Mouse (Mus musculus) testis, postnatal 14 days (tissue): Measurements from ENCODE around the gene Ptpn5.
A peak's percentile ranks its signal among the peaks of the same experiment; 100 is the strongest.

Source experiments
- DNase-seq: peaks from one replicate; pipeline ENCODE4 v3.0.0; 2021; ENCODE audit warnings: low spot score

Gene Ptpn5

GRCm38 (mm10) chr7:47133331-47133730, at the start of gene Ptpn5:
Gene Ptpn5 (minus strand): TSS chr7:47133684.
- DNase-seq = no peak

- no peak for DNase-seq
Measured at GRCm38 (mm10) chr7:47170814-47171213, 37.3 kb upstream of the Ptpn5 start.

GRCm38 (mm10) chr7:47165028-47165427, 31.5 kb upstream of the Ptpn5 start:
- DNase-seq = no peak

- no peak for DNase-seq
Measured at GRCm38 (mm10) chr7:47163203-47163602, 29.7 kb upstream of the Ptpn5 start.

GRCm38 (mm10) chr7:47158451-47158850, 25.0 kb upstream of the Ptpn5 start:
- no peak for DNase-seq

GRCm38 (mm10) chr7:47157743-47158142, 24.3 kb upstream of the Ptpn5 start:
- no peak for DNase-seq

- no peak for DNase-seq
Measured at GRCm38 (mm10) chr7:47155849-47156248, 22.4 kb upstream of the Ptpn5 start.

GRCm38 (mm10) chr7:47155396-47155795, 21.9 kb upstream of the Ptpn5 start:
- no peak for DNase-seq

- DNase-seq = no peak
Measured at GRCm38 (mm10) chr7:47150420-47151061, 17.1 kb upstream of the Ptpn5 start.

- no peak for DNase-seq
Measured at GRCm38 (mm10) chr7:47148298-47148697, 14.8 kb upstream of the Ptpn5 start.

GRCm38 (mm10) chr7:47146034-47146812, 12.7 kb upstream of the Ptpn5 start:
- no peak for DNase-seq

GRCm38 (mm10) chr7:47144299-47144698, 10.8 kb upstream of the Ptpn5 start:
- DNase-seq = no peak

GRCm38 (mm10) chr7:47139823-47140325, 6.4 kb upstream of the Ptpn5 start:
- no peak for DNase-seq

GRCm38 (mm10) chr7:47134570-47134969, 1.1 kb upstream of the Ptpn5 start:
- no peak for DNase-seq

- no peak for DNase-seq
Measured at GRCm38 (mm10) chr7:47132931-47133260, 588 bp downstream of the Ptpn5 start.

- peak; percentile 12 for DNase-seq
Measured at GRCm38 (mm10) chr7:47132180-47132930, 1.1 kb downstream of the Ptpn5 start.

- no peak for DNase-seq
Measured at GRCm38 (mm10) chr7:47131840-47132179, 1.7 kb downstream of the Ptpn5 start.

- no peak for DNase-seq
Measured at GRCm38 (mm10) chr7:47131258-47131657, 2.2 kb downstream of the Ptpn5 start.

- no peak for DNase-seq
Measured at GRCm38 (mm10) chr7:47122026-47122425, 11.5 kb downstream of the Ptpn5 start.

- no peak for DNase-seq
Measured at GRCm38 (mm10) chr7:47116666-47117065, 16.8 kb downstream of the Ptpn5 start.

- DNase-seq = no peak
Measured at GRCm38 (mm10) chr7:47115491-47115890, 18.0 kb downstream of the Ptpn5 start.

- no peak for DNase-seq
Measured at GRCm38 (mm10) chr7:47113383-47113782, 20.1 kb downstream of the Ptpn5 start.

GRCm38 (mm10) chr7:47112036-47112435, 21.4 kb downstream of the Ptpn5 start:
- no peak for DNase-seq
